Mouse (Mus musculus) liver, adult 2 months (tissue): ENCODE results near the gene Dync2h1. TPM values are rescaled to one million over a fixed set of nuclear protein-coding genes. Genes with fewer than 3 reads are reported as not detected.
A peak's percentile ranks its signal among the peaks of the same experiment; 100 is the strongest.

Experiments used
- DNase-seq: peaks from one replicate; pipeline ENCODE4 v3.0.0-alpha.2; 2011; ENCODE audit warnings: low read depth, low spot score; ENCODE audit errors: extremely low read depth
- H3K27ac ChIP-seq: fragments of 200-500 bp; replicated peaks from 2 replicates; pipeline ENCODE4 v1.5.1; 2012; ENCODE audit warnings: low read depth, mild to moderate bottlenecking, control low read depth, inconsistent platforms, low read length; ENCODE audit not compliant: insufficient read depth
- H3K27me3 ChIP-seq: fragments of 200-500 bp; 2 replicates; pipeline ENCODE4 v1.6.1; 2012; ENCODE audit warnings: mild to moderate bottlenecking, moderate library complexity, low read length, inconsistent platforms; ENCODE audit not compliant: control insufficient read depth, insufficient read depth
- H3K36me3 ChIP-seq: fragments of 200-500 bp; 2 replicates; pipeline ENCODE4 v1.6.1; 2012; ENCODE audit warnings: low read length, inconsistent platforms; ENCODE audit not compliant: control insufficient read depth, insufficient read depth
- H3K4me1 ChIP-seq: fragments of 200-500 bp; 2 replicates; pipeline ENCODE4 v1.6.1; 2011; ENCODE audit warnings: low read length; ENCODE audit not compliant: control insufficient read depth, insufficient read depth
- H3K4me3 ChIP-seq: fragments of 200-500 bp; 2 replicates; pipeline ENCODE4 v1.5.1; 2011; ENCODE audit warnings: low read depth, mild to moderate bottlenecking, control low read depth, low read length, moderate library complexity; ENCODE audit not compliant: insufficient read depth
- H3K79me2 ChIP-seq: fragments of 200-500 bp; 2 replicates; pipeline ENCODE4 v1.6.1; 2012; ENCODE audit warnings: inconsistent platforms, mild to moderate bottlenecking, low read length, moderate library complexity; ENCODE audit not compliant: control insufficient read depth, insufficient read depth
- H3K9ac ChIP-seq: fragments of 200-500 bp; 2 replicates; pipeline ENCODE4 v1.6.1; 2012; ENCODE audit warnings: low read depth, mild to moderate bottlenecking, control low read depth, inconsistent platforms, low read length
- CTCF ChIP-seq: fragments of 200-500 bp; IDR thresholded peaks from 2 replicates; pipeline ENCODE4 v1.5.1; 2011; ENCODE audit warnings: low read depth, low read length, control low read depth
- POLR2A ChIP-seq: fragments of 200-500 bp; IDR thresholded peaks from 2 replicates; pipeline ENCODE4 v1.6.1; 2011; ENCODE audit warnings: low read length, control low read depth; ENCODE audit not compliant: insufficient read depth; ENCODE audit errors: extremely low read depth
- WGBS: fragments of 180-500 bp; shearing (Covaris S2); methylation state at CpG from one replicate; pipeline ENCODE4 v1.1.7; 2018; 5-methylcytosine and 5-hydroxymethylcytosine counted together
- polyA plus RNA-seq: library from polyadenylated mRNA; depleted of rRNA; stranded (reverse); fragments of >200 nt; gene quantifications from 2 replicates; pipeline ENCODE4 v1.2.3, GENCODE M21; 2012
- total RNA-seq: library from RNA; depleted of rRNA; stranded (reverse); fragments of >200 nt; gene quantifications from 2 replicates; pipeline ENCODE4 v1.2.3, GENCODE M21; 2014

Gene Dync2h1
- total and polyA plus RNA-seq, 2 experiments = 0.18 to 4.2 TPM

DNA sequence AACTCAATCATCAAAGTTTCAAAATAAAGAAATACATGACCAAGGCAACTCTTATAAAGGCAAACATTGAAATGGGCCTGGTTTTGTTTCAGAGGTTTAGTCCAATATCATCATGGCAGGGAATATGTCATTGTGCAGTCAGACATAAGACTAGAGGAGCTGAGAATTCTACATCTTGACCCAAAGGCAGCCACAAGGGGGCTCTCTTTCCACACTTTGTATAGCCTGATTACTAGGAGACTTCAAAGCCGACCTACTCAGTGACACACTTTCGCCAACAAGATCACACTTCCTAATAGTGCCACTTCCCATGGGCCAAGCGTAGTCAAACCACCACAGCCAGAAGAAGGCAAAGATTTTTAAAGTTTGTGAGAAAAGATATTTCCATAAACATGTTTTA, 133.7 kb downstream of the Dync2h1 start:
- Histone ChIP-seq H3K27me3 (no peaks in the 10 kb centered on the region), H3K4me1 (no peaks in the 10 kb centered on the region), H3K79me2 (no peaks in the 10 kb centered on the region), H3K9ac (no peak overlapping the region), H3K4me3 (no peak overlapping the region), H3K27ac (no peak overlapping the region), H3K36me3 (peaks cover 7% of the 10 kb centered on the region)
- 80% methylated on average over 3 of the region's 3 CpGs for WGBS
- DNase-seq = peak; percentile 36
- TF ChIP-seq POLR2A (no peak), CTCF (no peak)

DNA sequence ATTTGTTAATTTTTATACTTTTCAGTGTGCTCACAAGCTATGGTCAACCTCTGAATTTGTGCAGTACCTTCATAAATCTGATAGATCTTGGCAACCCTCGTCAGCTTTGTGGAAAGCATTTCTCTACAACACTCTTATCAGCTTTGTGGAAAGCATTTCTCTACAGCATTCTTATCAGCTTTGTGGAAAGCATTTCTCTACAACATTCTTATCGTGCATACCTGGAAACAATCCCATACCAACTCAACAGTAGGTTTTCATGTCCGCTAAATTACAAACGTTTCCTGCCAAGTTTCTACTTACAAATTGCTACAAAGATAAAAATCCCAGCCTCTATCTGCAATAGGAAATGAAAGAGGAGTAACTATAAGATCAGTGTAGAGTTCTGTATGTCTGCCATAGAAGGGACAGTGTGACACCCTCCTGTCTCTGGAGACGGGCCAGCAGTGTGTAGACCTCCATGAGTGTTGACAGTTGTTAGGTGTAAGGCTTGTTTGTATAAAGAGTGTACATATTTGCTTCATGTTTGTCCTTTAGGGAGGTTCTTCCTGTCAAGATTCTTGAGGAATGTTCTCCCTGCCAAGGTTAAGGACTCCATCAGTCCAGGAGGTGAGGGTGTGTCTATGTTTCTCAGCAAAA, 141.5 kb downstream of the Dync2h1 start:
- H3K4me1 ChIP-seq = no peaks in the 10 kb centered on the region
- no peak overlapping the region for H3K4me3 ChIP-seq
- TF ChIP-seq CTCF (no peak), POLR2A (no peak)
- H3K79me2 ChIP-seq = no peaks in the 10 kb centered on the region
- H3K36me3 ChIP-seq = peaks cover 5% of the 10 kb centered on the region; the same call in 1 of the 2 replicates
- no peaks in the 10 kb centered on the region for H3K27me3 ChIP-seq
- H3K9ac ChIP-seq = no peak overlapping the region
- no peak for DNase-seq
- 77% methylated on average over 5 of the region's 5 CpGs for WGBS
- no peak overlapping the region for H3K27ac ChIP-seq

DNA sequence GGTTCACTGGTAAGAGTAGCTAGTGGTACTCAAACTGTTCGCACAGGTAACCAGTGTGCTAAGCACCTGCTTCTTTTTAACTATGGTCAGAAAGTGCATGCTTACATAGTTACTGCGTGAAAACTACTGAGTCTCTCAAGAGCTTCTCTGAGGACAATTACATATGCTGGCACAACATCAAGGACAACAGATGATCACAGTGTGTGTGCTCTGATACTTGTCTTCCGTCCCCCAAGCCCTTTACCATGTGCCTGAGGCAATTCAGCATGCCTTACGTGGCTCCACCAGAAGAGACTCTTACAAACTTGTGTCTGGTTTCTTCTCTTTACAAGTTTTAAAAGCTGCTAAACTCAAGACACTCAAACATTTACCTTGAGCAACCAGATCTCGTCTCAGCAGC, 143.0 kb downstream of the Dync2h1 start:
- Histone ChIP-seq H3K4me1 (no peaks in the 10 kb centered on the region), H3K4me3 (no peak overlapping the region), H3K36me3 (peaks cover 5% of the 10 kb centered on the region; the same call in 1 of the 2 replicates), H3K9ac (no peak overlapping the region), H3K79me2 (no peaks in the 10 kb centered on the region), H3K27ac (no peak overlapping the region), H3K27me3 (no peaks in the 10 kb centered on the region)
- WGBS = 95% methylated on average over 5 of the region's 5 CpGs
- DNase-seq = no peak
- TF ChIP-seq POLR2A = no peak
- TF ChIP-seq CTCF = no peak

DNA sequence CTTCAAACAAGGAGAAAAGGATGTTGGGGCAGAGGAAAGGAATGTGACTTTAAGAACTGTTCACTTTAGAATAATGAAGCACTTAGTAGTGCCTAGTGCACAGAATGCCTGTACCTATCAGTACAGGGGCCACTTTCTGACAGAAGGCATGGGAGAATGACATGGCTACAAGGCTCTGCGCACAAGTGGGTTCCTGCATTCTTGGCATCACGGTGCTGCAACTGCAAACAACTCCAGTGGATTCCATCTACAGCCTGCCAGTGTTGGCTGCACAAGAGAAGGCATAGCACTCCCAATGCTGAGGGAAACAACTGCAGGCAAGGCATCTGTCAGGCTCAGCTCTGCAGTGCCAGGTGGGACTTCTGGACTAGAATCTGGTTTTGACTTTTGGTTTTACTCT, 151.7 kb downstream of the Dync2h1 start:
- TF ChIP-seq CTCF = no peak
- no peak for TF ChIP-seq POLR2A
- 86% methylated on average over 2 of the region's 2 CpGs for WGBS
- Histone ChIP-seq H3K79me2 (no peaks in the 10 kb centered on the region), H3K27me3 (no peaks in the 10 kb centered on the region), H3K36me3 (peaks cover 1% of the 10 kb centered on the region; the same call in 1 of the 2 replicates), H3K4me3 (no peak overlapping the region), H3K9ac (no peak overlapping the region), H3K4me1 (no peaks in the 10 kb centered on the region), H3K27ac (no peak overlapping the region)
- no peak for DNase-seq

DNA sequence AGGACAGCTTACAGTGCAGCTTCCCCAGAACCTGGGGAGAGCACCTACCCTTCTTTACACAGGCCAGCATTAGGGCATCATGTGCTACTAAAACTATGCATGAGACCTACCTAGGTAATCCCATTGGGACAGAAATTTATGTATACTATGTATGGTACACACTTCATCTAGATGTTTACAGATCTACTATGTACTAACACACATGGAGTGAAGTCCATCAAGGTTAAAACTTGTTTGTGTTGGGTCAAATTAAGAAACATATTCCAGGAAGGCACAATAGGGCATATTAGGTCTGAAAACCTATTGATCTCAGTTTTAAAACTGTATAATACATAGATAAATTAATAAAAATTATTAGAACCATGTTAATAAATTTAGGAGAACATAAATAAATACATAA, 168.6 kb downstream of the Dync2h1 start:
- Histone ChIP-seq H3K9ac (no peak overlapping the region), H3K4me3 (no peak overlapping the region), H3K27me3 (no peaks in the 10 kb centered on the region), H3K36me3 (no peaks in the 10 kb centered on the region), H3K27ac (peak overlapping the region; percentile 76), H3K4me1 (peaks cover 7% of the 10 kb centered on the region), H3K79me2 (no peaks in the 10 kb centered on the region)
- peak; percentile 72 for DNase-seq
- TF ChIP-seq CTCF (no peak), POLR2A (no peak)

DNA sequence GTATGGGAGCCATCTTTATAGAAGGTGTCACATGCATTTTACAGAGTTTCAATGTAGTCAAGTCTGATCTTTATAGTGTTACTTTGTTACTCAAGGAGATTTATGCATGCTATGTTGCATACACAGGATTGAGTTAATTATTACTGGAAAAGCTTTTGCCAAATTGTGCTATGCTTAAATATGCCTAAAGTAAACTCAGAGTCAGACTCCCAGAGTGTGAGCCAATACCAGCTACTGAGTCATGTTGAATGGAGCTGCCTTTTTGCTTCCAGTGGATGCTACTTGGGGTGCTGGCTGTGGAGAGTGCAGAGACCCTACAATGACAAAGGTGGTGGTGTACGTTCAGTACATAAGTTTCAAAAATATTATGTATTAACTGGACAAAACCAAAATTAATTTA, 169.5 kb downstream of the Dync2h1 start:
- Histone ChIP-seq H3K4me3 (no peak overlapping the region), H3K79me2 (no peaks in the 10 kb centered on the region), H3K27me3 (no peaks in the 10 kb centered on the region), H3K9ac (no peak overlapping the region), H3K36me3 (no peaks in the 10 kb centered on the region), H3K4me1 (peaks cover 7% of the 10 kb centered on the region), H3K27ac (no peak overlapping the region)
- TF ChIP-seq CTCF = no peak
- TF ChIP-seq POLR2A = no peak
- 83% methylated on average over 1 of the region's 1 CpGs for WGBS
- peak; percentile 72 for DNase-seq
